Mouse (Mus musculus): ENCODE results near the gene Prkn.

DNA sequence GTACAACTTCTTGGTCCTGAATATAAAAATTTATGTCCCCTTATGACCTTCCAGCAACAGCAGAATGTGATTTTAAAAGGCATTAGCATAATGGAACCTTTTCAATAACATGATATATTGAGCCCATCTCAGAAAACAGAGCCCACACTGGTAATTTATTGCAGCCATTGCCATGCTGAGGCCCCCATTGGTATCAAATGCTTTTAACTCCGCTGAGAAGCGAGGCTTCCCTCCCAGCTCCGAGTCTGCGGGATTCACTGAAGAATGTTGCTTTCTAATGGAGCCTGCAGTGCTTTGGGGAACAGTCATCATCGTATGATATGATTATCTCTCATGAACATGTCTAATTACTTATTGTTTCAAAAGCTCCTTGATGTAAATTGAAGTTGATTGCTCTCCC, 421.5 kb downstream of the Prkn start:
- no peak for TF ChIP-seq CTCF (IDR thresholded peaks at IDR 0.05; ENCODE audit: borderline replicate concordance, insufficient read depth, low read depth, low read length)
- TF ChIP-seq POLR2A (IDR thresholded peaks at IDR 0.05; ENCODE audit: borderline replicate concordance, insufficient read depth, low read length), result no peak

Data from cerebellum, adult 2 months (tissue).